Mouse (Mus musculus) kidney, postnatal 25 days (tissue): ENCODE measurements around the gene Gbp8.
"Not testable (repeated sequence)": the region's sequence is repeated elsewhere in the genome, so short reads cannot be mapped to it uniquely, and the experiment has no call there.

Experiments
- DNase-seq, 2 experiments: peaks; one replicate each; pipeline ENCODE4 v3.0.0; 2021; ENCODE audit warnings: mixed read lengths in 2 of 2

Gene Gbp8

GRCm38 (mm10) chr5:105139409-105140088 lies at the start of gene Gbp8, which contains the start of the genes Gbp9 and Gbp4:
TSS of gene Gbp8 (minus strand) at chr5:105139540.
TSS of gene Gbp9 (minus strand) at chr5:105139539.
TSS of gene Gbp4 (minus strand) at chr5:105139586.
- peak; percentile 45 to 48 for DNase-seq

- DNase-seq: no peak
Observed at GRCm38 (mm10) chr5:105181446-105181845, 42.1 kb upstream of the Gbp8 start.

GRCm38 (mm10) chr5:105156582-105156981 lies 17.2 kb upstream of the Gbp8 start:
- no peak for DNase-seq

GRCm38 (mm10) chr5:105154049-105154448 lies 14.7 kb upstream of the Gbp8 start:
- DNase-seq: no peak

GRCm38 (mm10) chr5:105148062-105148461 lies 8.7 kb upstream of the Gbp8 start:
- not testable (repeated sequence) for DNase-seq

- peak; percentile 24 to 68 for DNase-seq
Observed at GRCm38 (mm10) chr5:105146447-105146846, 7.1 kb upstream of the Gbp8 start.

- DNase-seq: peak; percentile 15 to 46
Observed at GRCm38 (mm10) chr5:105145731-105146130, 6.4 kb upstream of the Gbp8 start.

GRCm38 (mm10) chr5:105140089-105140810 lies 910 bp upstream of the Gbp8 start:
- not testable (repeated sequence) for DNase-seq

GRCm38 (mm10) chr5:105138906-105139305 lies 434 bp downstream of the Gbp8 start:
- no peak for DNase-seq

GRCm38 (mm10) chr5:105136706-105137304 lies 2.5 kb downstream of the Gbp8 start:
- DNase-seq: not testable (repeated sequence)

- not testable (repeated sequence) for DNase-seq
Observed at GRCm38 (mm10) chr5:105121731-105122130, 17.6 kb downstream of the Gbp8 start.

- no peak for DNase-seq
Observed at GRCm38 (mm10) chr5:105115740-105116139, 23.6 kb downstream of the Gbp8 start.

GRCm38 (mm10) chr5:105114696-105115095 lies 24.6 kb downstream of the Gbp8 start:
- DNase-seq: no peak

- DNase-seq: no peak
Observed at GRCm38 (mm10) chr5:105113656-105114055, 25.7 kb downstream of the Gbp8 start.

- DNase-seq: peak; percentile 73 to 81
Observed at GRCm38 (mm10) chr5:105110271-105110852, 29.0 kb downstream of the Gbp8 start.

- not testable (repeated sequence) for DNase-seq
Observed at GRCm38 (mm10) chr5:105109775-105110174, 29.6 kb downstream of the Gbp8 start.

- DNase-seq: not testable (repeated sequence)
Observed at GRCm38 (mm10) chr5:105105689-105106088, 33.7 kb downstream of the Gbp8 start.

- no peak for DNase-seq
Observed at GRCm38 (mm10) chr5:105081900-105082299, 57.4 kb downstream of the Gbp8 start.

- not testable (repeated sequence) for DNase-seq
Observed at GRCm38 (mm10) chr5:105068356-105068755, 71.0 kb downstream of the Gbp8 start.

GRCm38 (mm10) chr5:105064443-105064842 lies 74.9 kb downstream of the Gbp8 start:
- not testable (repeated sequence) for DNase-seq

GRCm38 (mm10) chr5:105063321-105063720 lies 76.0 kb downstream of the Gbp8 start:
- no peak for DNase-seq

- DNase-seq: not testable (repeated sequence)
Observed at GRCm38 (mm10) chr5:105062403-105062802, 76.9 kb downstream of the Gbp8 start.

- DNase-seq: no peak
Observed at GRCm38 (mm10) chr5:105060224-105060623, 79.1 kb downstream of the Gbp8 start.
